Mouse (Mus musculus) left cerebral cortex, adult 2 months (tissue): ENCODE data around the gene Nup35. TPM values are rescaled to one million over a fixed set of nuclear protein-coding genes. Genes with fewer than 3 reads are reported as not detected.
A peak's percentile ranks its signal among the peaks of the same experiment; 100 is the strongest.

ENCODE experiments used
- DNase-seq, 2 experiments: peaks; one replicate each; pipeline ENCODE4 v3.0.0; 2021 to 2022; ENCODE audit warnings: low spot score in 2 of 2, mixed read lengths in 1 of 2; ENCODE audit errors: extremely low spot score in 1 of 2
- H3K27ac ChIP-seq: fragments of 200-600 bp; 2 replicates; pipeline ENCODE4 v1.8.1; 2022
- H3K4me3 ChIP-seq: fragments of 200-600 bp; 2 replicates; pipeline ENCODE4 v1.8.1; 2022
- CTCF ChIP-seq: fragments of 200-600 bp; IDR thresholded peaks from 2 replicates; pipeline ENCODE4 v1.8.1; 2022; ENCODE audit warnings: antibody characterized with exemption, mild to moderate bottlenecking, moderate library complexity
- intact Hi-C: fragments of 180-260 bp; cut with DNase I; formaldehyde crosslinking; loops from one replicate; pipeline ENCODE4 v1.15.1; 2025
- long read RNA-seq, 2 experiments: library from polyadenylated mRNA; stranded (forward); transcript quantifications; one replicate each; pipeline ENCODE4 v2.0.0; 2021; ENCODE audit warnings: borderline mapping rate in 2 of 2
- total RNA-seq, 2 experiments: library from RNA; stranded (reverse); gene quantifications; 2 replicates each; pipeline ENCODE4 v1.2.3; 2021

Nup35 gene
- 10 to 100 TPM; 15.2 to 15.7 TPM for total RNA-seq
- long read RNA-seq, experiment 1, transcript Nup35-201 (9 exons, 1,559 nt): major isoform, 6 of 10 reads
- long read RNA-seq, experiment 1, partial matches to known transcripts: 0 of 10 reads
- long read RNA-seq, experiment 1, other reads (novel, unspliced or antisense): 4 of 10 reads
- long read RNA-seq, experiment 2, partial matches to known transcripts: 1 of 4 reads
- long read RNA-seq, experiment 2, other reads (novel, unspliced or antisense): 2 of 4 reads

GRCm38 (mm10) chr2:80616854-80617737 is at the start of gene Nup35, which contains the start of gene Dusp19:
Gene Nup35 (plus strand): TSS chr2:80617236.
Gene Dusp19 (plus strand): TSS chr2:80617045.
- Histone ChIP-seq H3K4me3 (peak within 1 kb of the TSS; percentile 84), H3K27ac (peak within 1 kb of the TSS; percentile 86)
- no peak for TF ChIP-seq CTCF
- intact Hi-C loops: loop anchor here (1.0 kb wide), 2 partner anchors 21 to 36 kb away; partner anchors contain the start of gene Nckap1
- peak; percentile 94 to 96 for DNase-seq

- Histone ChIP-seq H3K4me3 (no peak overlapping the region), H3K27ac (no peak overlapping the region)
- TF ChIP-seq CTCF: no peak
- intact Hi-C loops: no loop called here
- no peak for DNase-seq
Observed at GRCm38 (mm10) chr2:80567411-80567810, 49.6 kb upstream of the Nup35 start.

GRCm38 (mm10) chr2:80570656-80571055 is 46.4 kb upstream of the Nup35 start:
- TF ChIP-seq CTCF: no peak
- no peak overlapping the region for H3K4me3 ChIP-seq
- intact Hi-C loops: no loop called here
- no peak overlapping the region for H3K27ac ChIP-seq
- no peak for DNase-seq

GRCm38 (mm10) chr2:80577286-80577685 is 39.8 kb upstream of the Nup35 start:
- H3K4me3 ChIP-seq: no peak overlapping the region

GRCm38 (mm10) chr2:80579253-80579891 is 37.7 kb upstream of the Nup35 start:
- Histone ChIP-seq H3K4me3 (peak overlapping the region; percentile 87), H3K27ac (0 out of 2 replicates have a peak overlapping the region, but pooled peaks have one; percentile 12)
- intact Hi-C loops: no loop called here
- TF ChIP-seq CTCF: no peak
- DNase-seq: no peak

More at GRCm38 (mm10) chr2:80577286-80577685, 39.8 kb upstream of the Nup35 start:
- TF ChIP-seq CTCF: no peak
- DNase-seq: no peak
- no peak overlapping the region for H3K27ac ChIP-seq
- intact Hi-C loops: no loop called here

GRCm38 (mm10) chr2:80580311-80580961 is 36.6 kb upstream of the Nup35 start:
- intact Hi-C loops: loop anchor here (2.0 kb wide), 1 partner anchor 58 kb away; no protein-coding TSS in a partner anchor
- DNase-seq: peak; percentile 37 to 47
- peak overlapping the region; percentile 94 for H3K27ac ChIP-seq
- no peak for TF ChIP-seq CTCF
- peak overlapping the region; percentile 87 for H3K4me3 ChIP-seq

- intact Hi-C loops: loop anchor here (1.0 to 2.0 kb wide), 2 partner anchors 36 to 58 kb away; partner anchors contain the start of genes Dusp19 and Nup35
- Histone ChIP-seq H3K4me3 (peak within 1 kb of the TSS; percentile 87), H3K27ac (peak within 1 kb of the TSS; percentile 94)
- peak; percentile 83 for TF ChIP-seq CTCF
- peak; percentile 89 to 90 for DNase-seq
Observed at GRCm38 (mm10) chr2:80581043-80581711, 35.9 kb upstream of the Nup35 start, which contains the start of gene Nckap1. Gene Nckap1 (minus strand): TSS chr2:80581380.

- H3K4me3 ChIP-seq: no peak overlapping the region
- intact Hi-C loops: no loop called here
- H3K27ac ChIP-seq: no peak overlapping the region; the same call in 1 of the 2 replicates
- DNase-seq: no peak
- TF ChIP-seq CTCF: no peak
Observed at GRCm38 (mm10) chr2:80582356-80582755, 34.7 kb upstream of the Nup35 start.

- no peak for DNase-seq
- Histone ChIP-seq H3K27ac (peak overlapping the region; percentile 82), H3K4me3 (no peak overlapping the region)
- no peak for TF ChIP-seq CTCF
- intact Hi-C loops: no loop called here
Observed at GRCm38 (mm10) chr2:80594215-80594918, 22.7 kb upstream of the Nup35 start.

GRCm38 (mm10) chr2:80596960-80597359 is 20.1 kb upstream of the Nup35 start:
- no peak; the same call in none of the 2 replicates for TF ChIP-seq CTCF
- intact Hi-C loops: no loop called here
- Histone ChIP-seq H3K27ac (peak overlapping the region; percentile 81), H3K4me3 (0 out of 2 replicates have a peak overlapping the region, but pooled peaks have one; percentile 16)
- DNase-seq: no peak
